Mouse (Mus musculus): ENCODE measurements at regions not wholly inside any gene's neighbourhood (a gene's known extent, or its start where the extent isn't known, plus 50 kb on each side); places are given as distances from the start of the nearest gene placed in this dataset.

- no peak for DNase-seq
These were observed 321.7 kb upstream of the Thsd7b start for GRCm38 (mm10) chr1:128951436-128951835.

- DNase-seq: no peak
These were observed 322.6 kb upstream of the Thsd7b start for GRCm38 (mm10) chr1:128950512-128950911.

- no peak for DNase-seq
These were observed 322.7 kb upstream of the Cxcr4 start for GRCm38 (mm10) chr1:128914811-128915210.

GRCm38 (mm10) chr1:128912532-128912931 is 320.4 kb upstream of the Cxcr4 start:
- DNase-seq: no peak

- no peak for DNase-seq
These were observed 315.5 kb upstream of the Cxcr4 start for GRCm38 (mm10) chr1:128907566-128907965.

GRCm38 (mm10) chr1:128898025-128898424 is 305.9 kb upstream of the Cxcr4 start:
- no peak for DNase-seq

- no peak for DNase-seq
These were observed 302.5 kb upstream of the Cxcr4 start for GRCm38 (mm10) chr1:128894546-128894945.

GRCm38 (mm10) chr1:128878291-128878690 is 286.2 kb upstream of the Cxcr4 start:
- DNase-seq: no peak

- DNase-seq: peak; percentile 16
These were observed 283.2 kb upstream of the Cxcr4 start for GRCm38 (mm10) chr1:128875289-128875688.

- no peak for DNase-seq
These were observed 282.1 kb upstream of the Cxcr4 start for GRCm38 (mm10) chr1:128874190-128874589.

- no peak for DNase-seq
These were observed 276.7 kb upstream of the Cxcr4 start for GRCm38 (mm10) chr1:128868761-128869160.

- DNase-seq: no peak
These were observed 268.4 kb upstream of the Cxcr4 start for GRCm38 (mm10) chr1:128860537-128860936.

- no peak for DNase-seq
These were observed 268.0 kb upstream of the Cxcr4 start for GRCm38 (mm10) chr1:128860094-128860493.

GRCm38 (mm10) chr1:128858661-128859060 is 266.6 kb upstream of the Cxcr4 start:
- DNase-seq: no peak

GRCm38 (mm10) chr1:128856933-128857332 is 264.8 kb upstream of the Cxcr4 start:
- no peak for DNase-seq

- no peak for DNase-seq
These were observed 262.6 kb upstream of the Cxcr4 start for GRCm38 (mm10) chr1:128854649-128855048.

- DNase-seq: no peak
These were observed 261.2 kb upstream of the Cxcr4 start for GRCm38 (mm10) chr1:128853286-128853685.

GRCm38 (mm10) chr1:128837361-128837760 is 245.3 kb upstream of the Cxcr4 start:
- no peak for DNase-seq

GRCm38 (mm10) chr1:128835510-128835909 is 243.4 kb upstream of the Cxcr4 start:
- DNase-seq: no peak

GRCm38 (mm10) chr1:128833096-128833715 is 241.1 kb upstream of the Cxcr4 start:
- no peak for DNase-seq

GRCm38 (mm10) chr1:128832201-128832883 is 240.2 kb upstream of the Cxcr4 start:
- peak; percentile 76 for DNase-seq

- no peak for DNase-seq
These were observed 238.7 kb upstream of the Cxcr4 start for GRCm38 (mm10) chr1:128830671-128831240.

- DNase-seq: no peak
These were observed 237.4 kb upstream of the Cxcr4 start for GRCm38 (mm10) chr1:128829536-128829935.

- no peak for DNase-seq
These were observed 234.3 kb upstream of the Cxcr4 start for GRCm38 (mm10) chr1:128826419-128826818.

Data from liver (tissue).